Mouse (Mus musculus) left cerebral cortex, adult 2 months (tissue): ENCODE measurements around the gene Lonrf2. TPM values are rescaled to one million over a fixed set of nuclear protein-coding genes. Genes with fewer than 3 reads are reported as not detected.

Source experiments
- DNase-seq, 2 experiments: peaks; one replicate each; pipeline ENCODE4 v3.0.0; 2021 to 2022; ENCODE audit warnings: low spot score in 2 of 2, mixed read lengths in 1 of 2; ENCODE audit errors: extremely low spot score in 1 of 2
- H3K27ac ChIP-seq: fragments of 200-600 bp; 2 replicates; pipeline ENCODE4 v1.8.1; 2022
- H3K4me3 ChIP-seq: fragments of 200-600 bp; 2 replicates; pipeline ENCODE4 v1.8.1; 2022
- CTCF ChIP-seq: fragments of 200-600 bp; IDR thresholded peaks from 2 replicates; pipeline ENCODE4 v1.8.1; 2022; ENCODE audit warnings: antibody characterized with exemption, mild to moderate bottlenecking, moderate library complexity
- intact Hi-C: fragments of 180-260 bp; cut with DNase I; formaldehyde crosslinking; loops from one replicate; pipeline ENCODE4 v1.15.1; 2025
- total RNA-seq, 2 experiments: library from RNA; stranded (reverse); gene quantifications; 2 replicates each; pipeline ENCODE4 v1.2.3; 2021

Gene Lonrf2
- total RNA-seq, 2 experiments from 2014 or later = 120 to 123 TPM

GRCm38 (mm10) chr1:38860867-38861524, 24.5 kb upstream of the Lonrf2 start:
- Histone ChIP-seq H3K4me3 (no peak overlapping the region), H3K27ac (no peak overlapping the region)
- TF ChIP-seq CTCF = no peak
- DNase-seq = no peak
- intact Hi-C loops = no loop called here

- intact Hi-C loops = no loop called here
- Histone ChIP-seq H3K27ac (no peak overlapping the region), H3K4me3 (no peak overlapping the region)
- TF ChIP-seq CTCF = no peak
- no peak for DNase-seq
Measured at GRCm38 (mm10) chr1:38860207-38860606, 23.7 kb upstream of the Lonrf2 start.

GRCm38 (mm10) chr1:38856196-38856595, 19.7 kb upstream of the Lonrf2 start:
- DNase-seq = peak; percentile 70 to 71
- intact Hi-C loops = loop anchor here (2.0 kb wide), 1 partner anchor 57 kb away; no protein-coding TSS in a partner anchor
- TF ChIP-seq CTCF = peak; percentile 92
- H3K27ac ChIP-seq = no peak overlapping the region
- H3K4me3 ChIP-seq = 0 out of 2 replicates have a peak overlapping the region, but pooled peaks have one; percentile 11

- Histone ChIP-seq H3K4me3 (no peak overlapping the region), H3K27ac (no peak overlapping the region)
- TF ChIP-seq CTCF = no peak
- intact Hi-C loops = no loop called here
- no peak for DNase-seq
Measured at GRCm38 (mm10) chr1:38852250-38852649, 15.7 kb upstream of the Lonrf2 start.

- intact Hi-C loops = no loop called here
- no peak for TF ChIP-seq CTCF
- Histone ChIP-seq H3K27ac (no peak overlapping the region), H3K4me3 (no peak overlapping the region)
- no peak for DNase-seq
Measured at GRCm38 (mm10) chr1:38850650-38851049, 14.1 kb upstream of the Lonrf2 start.

- DNase-seq = no peak
- Histone ChIP-seq H3K27ac (peak overlapping the region; percentile 83), H3K4me3 (no peak overlapping the region)
- no peak for TF ChIP-seq CTCF
- intact Hi-C loops = no loop called here
Measured at GRCm38 (mm10) chr1:38848451-38849289, 12.2 kb upstream of the Lonrf2 start.

- Histone ChIP-seq H3K4me3 (peak overlapping the region; percentile 2; the same call in 1 of the 2 replicates), H3K27ac (peak overlapping the region; percentile 83)
- peak; percentile 40 to 50 for DNase-seq
- intact Hi-C loops = no loop called here
- no peak for TF ChIP-seq CTCF
Measured at GRCm38 (mm10) chr1:38847975-38848374, 11.5 kb upstream of the Lonrf2 start.

- intact Hi-C loops = no loop called here
Measured at GRCm38 (mm10) chr1:38843275-38843674, 6.8 kb upstream of the Lonrf2 start.

GRCm38 (mm10) chr1:38842861-38843260, 6.3 kb upstream of the Lonrf2 start:
- DNase-seq = no peak
- no peak overlapping the region for H3K27ac ChIP-seq
- intact Hi-C loops = no loop called here
- H3K4me3 ChIP-seq = no peak overlapping the region
- no peak for TF ChIP-seq CTCF

More at GRCm38 (mm10) chr1:38843275-38843674, 6.8 kb upstream of the Lonrf2 start:
- no peak for TF ChIP-seq CTCF
- Histone ChIP-seq H3K27ac (no peak overlapping the region), H3K4me3 (no peak overlapping the region)
- DNase-seq = no peak

- Histone ChIP-seq H3K27ac (no peak overlapping the region), H3K4me3 (no peak overlapping the region)
- intact Hi-C loops = no loop called here
- no peak for DNase-seq
- no peak for TF ChIP-seq CTCF
Measured at GRCm38 (mm10) chr1:38839944-38840343, 3.4 kb upstream of the Lonrf2 start.

GRCm38 (mm10) chr1:38835568-38836476, 689 bp downstream of the Lonrf2 start:
- TF ChIP-seq CTCF = no peak; the same call in 1 of the 2 replicates
- Histone ChIP-seq H3K27ac (peak overlapping the region; percentile 96), H3K4me3 (peak overlapping the region; percentile 73)
- DNase-seq = peak; percentile 68 to 71
- intact Hi-C loops = no loop called here
